Mouse (Mus musculus) cerebellum, postnatal 4 days (tissue): ENCODE data around the gene Pfn3.
"Not testable (repeated sequence)": the region's sequence is repeated elsewhere in the genome, so short reads cannot be mapped to it uniquely, and the experiment has no call there.

ENCODE experiments used
- DNase-seq, 2 experiments: peaks; one replicate each; pipeline ENCODE4 v3.0.0; 2022; ENCODE audit warnings: low spot score in 2 of 2, mixed read lengths in 1 of 2

Pfn3 gene

DNA sequence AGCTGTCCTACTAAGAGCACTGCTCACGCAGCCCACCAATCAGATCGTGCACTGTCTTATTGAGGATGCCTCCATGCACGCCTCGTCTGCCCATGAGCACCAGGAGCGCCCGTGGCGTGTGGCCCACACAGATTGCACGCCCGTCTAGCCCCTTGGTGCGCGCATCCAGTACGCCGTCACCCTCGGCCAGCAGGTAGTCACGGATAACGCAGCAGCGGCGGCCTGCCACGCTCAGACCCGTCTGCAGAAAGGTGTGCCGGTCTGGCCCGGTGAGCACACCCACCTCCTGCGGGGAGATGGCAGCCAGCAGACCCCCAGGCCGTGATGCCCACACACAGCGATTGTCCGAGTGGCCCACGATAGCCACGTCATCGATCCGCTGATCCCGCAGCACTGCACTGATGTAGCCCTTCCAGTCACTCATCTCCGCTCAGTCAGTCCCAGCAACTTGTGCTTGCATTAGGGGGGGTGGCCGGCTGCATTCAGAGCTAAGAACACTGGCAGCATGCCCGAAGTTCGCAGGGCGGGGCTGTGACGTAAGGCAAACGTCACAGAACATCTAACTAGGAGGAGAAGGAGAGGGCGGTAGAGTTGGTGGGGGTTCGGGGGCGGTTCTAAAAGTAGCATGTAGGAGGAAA lies at the start of gene Pfn3:
TSS of gene Pfn3 (minus strand) at position 490 of the 638 bp plus-strand sequence.
- DNase-seq = peak; percentile 28 to 45

DNA sequence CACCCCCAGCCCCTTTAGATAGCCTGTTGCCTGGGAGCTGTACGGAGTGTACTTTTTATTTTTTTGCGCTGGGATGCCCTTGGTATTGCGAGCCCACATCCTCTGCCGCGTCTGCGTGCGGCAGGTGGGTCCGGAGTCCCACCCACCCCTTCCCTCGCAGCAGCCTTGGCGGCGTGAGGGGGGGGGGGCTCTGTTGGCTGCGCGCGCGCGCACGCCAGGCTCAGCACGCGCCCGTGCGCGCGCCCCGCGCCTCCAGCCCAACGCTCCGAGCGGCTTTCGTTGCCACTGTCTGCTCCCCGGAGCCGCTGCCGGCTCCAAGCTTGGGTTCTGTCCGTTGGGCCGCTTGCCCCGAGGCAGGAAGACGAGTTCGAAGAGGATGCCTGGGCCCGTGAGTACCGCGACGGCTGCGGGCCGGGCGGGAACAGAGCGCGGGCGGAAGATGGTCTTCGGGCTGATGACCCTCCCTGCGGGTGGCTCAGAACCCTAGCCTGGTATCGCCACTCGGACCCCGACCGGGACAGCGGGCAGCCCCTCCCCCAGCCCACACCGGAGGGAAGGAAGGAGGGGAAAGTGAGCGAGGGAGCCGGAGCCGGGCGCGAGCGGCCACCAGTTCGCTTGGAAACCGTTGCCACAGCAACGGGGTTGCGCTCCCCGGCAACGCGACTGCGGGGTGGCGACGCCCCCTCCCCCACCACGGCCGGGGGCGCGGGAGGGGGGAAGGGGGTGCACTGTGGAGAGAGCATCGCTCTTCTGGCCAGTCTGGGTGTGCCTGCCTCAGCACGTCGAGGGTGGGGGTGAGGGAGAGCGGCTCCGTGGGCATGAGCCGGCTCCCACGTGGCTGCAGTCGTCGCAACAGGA lies 49.2 kb upstream of the Pfn3 start, which contains the start of gene Prr7:
TSS of gene Prr7 (plus strand) at position 241 of the 858 bp plus-strand sequence.
- DNase-seq = peak; percentile 45 to 71

GRCm38 (mm10) chr13:55463399-55464026 lies 48.5 kb upstream of the Pfn3 start:
- no peak for DNase-seq

DNA sequence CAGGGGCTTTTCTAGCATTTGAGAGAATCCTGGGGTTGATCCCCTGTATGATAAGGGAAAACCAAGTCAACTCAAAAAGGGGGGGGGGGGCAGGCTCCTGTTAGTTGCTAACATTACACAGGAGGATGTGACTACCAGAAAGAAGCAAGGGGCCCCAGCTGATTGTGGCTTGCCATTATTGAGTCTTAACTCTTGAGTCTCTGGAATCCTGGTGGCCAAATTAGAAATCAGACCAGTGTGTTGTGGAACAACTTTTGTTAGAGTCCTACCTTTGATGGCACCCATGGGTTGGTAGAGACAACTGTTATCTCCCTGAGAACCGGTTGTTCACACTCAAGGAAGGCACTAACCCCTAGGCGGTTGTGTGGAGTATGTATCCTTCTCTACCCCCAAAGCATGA lies 47.9 kb upstream of the Pfn3 start:
- DNase-seq = no peak

DNA sequence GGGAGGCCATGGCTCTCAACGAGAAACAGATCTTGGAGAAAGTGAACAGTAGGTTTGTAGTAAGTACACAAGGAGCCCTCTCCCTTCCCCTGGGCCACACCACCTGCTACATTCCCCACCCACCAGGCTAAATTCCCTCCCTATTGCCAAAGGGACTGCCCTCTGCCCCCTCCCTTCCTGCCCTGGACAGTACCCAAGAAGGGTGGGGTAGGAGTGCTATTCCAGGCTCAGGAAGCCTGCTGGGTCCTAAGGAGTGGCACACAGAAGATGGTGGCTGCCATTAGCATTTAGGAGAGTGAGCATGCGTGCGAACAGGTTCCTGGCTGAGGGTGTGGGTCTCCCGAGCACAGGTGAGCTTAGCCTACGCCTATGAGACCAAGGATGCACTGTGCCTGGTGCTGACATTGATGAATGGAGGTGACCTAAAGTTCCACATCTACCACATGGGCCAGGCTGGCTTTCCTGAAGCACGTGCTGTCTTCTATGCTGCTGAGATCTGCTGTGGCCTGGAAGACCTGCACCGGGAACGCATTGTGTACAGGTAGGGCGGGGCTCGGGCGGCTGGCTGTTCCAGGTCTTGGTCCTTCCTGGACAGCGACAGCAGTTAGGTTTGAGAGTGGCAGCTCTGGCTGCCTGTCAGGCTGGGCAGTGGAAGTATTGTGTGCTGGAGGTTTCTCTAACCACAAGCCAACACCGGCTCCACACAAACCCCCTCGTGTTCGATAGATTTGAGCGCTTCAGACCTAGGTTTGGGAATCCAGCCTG lies 36.9 kb upstream of the Pfn3 start:
- DNase-seq = no peak

DNA sequence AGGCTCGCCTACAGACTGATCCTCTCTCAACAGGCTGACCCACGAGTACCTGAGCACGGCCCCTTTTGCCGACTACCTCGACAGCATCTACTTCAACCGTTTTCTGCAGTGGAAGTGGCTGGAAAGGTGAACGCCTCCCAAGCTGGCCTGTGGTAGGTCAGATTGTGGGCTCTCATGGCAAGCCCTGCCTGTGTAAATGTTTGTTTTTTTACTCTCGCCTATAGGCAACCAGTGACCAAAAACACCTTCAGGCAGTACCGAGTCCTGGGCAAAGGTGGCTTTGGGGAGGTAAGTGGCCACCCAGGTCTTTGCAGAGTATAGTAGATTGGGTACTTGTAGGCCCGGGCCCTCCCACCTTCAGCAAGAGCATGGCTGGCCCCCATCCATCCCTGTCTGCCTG lies 36.3 kb upstream of the Pfn3 start:
- no peak for DNase-seq

- peak in 1 of 2 experiments; percentile 73 for DNase-seq
Observed at GRCm38 (mm10) chr13:55450511-55450980, 35.5 kb upstream of the Pfn3 start.

DNA sequence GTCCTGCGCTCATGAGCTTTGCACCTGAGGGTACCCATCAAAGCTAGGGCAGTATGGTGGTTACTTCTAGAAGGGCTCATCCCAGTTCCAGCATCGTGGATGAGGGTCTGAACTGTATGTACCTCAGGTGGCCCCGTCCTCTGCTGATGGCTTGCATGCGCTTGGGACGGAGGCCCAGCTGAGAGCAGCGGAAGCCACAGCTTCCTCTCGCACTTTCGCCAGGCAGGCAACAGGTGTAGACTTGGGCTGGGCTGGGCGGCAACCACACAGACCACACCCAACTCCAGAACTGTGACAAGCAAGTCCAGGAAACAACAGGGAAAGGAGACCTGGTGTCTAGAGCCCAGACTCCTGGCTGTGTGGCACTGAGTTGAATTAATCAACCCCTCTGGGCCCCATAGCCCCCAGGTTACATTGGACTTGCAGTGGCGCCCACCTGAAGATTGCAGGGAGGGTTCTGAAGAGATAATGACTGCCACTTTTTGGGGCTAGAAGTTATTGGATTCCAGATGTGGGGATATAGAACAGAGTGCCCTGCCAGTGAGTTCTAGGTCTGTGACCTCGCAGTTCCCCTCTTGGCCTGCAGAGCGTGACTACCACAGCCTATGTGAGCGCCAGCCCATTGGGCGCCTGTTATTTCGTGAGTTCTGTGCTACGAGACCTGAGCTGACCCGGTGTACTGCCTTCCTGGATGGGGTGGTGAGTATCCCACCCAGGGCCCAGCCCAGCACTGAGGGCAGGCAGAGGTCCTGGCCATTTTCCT lies 34.8 kb upstream of the Pfn3 start:
- DNase-seq = no peak

DNA sequence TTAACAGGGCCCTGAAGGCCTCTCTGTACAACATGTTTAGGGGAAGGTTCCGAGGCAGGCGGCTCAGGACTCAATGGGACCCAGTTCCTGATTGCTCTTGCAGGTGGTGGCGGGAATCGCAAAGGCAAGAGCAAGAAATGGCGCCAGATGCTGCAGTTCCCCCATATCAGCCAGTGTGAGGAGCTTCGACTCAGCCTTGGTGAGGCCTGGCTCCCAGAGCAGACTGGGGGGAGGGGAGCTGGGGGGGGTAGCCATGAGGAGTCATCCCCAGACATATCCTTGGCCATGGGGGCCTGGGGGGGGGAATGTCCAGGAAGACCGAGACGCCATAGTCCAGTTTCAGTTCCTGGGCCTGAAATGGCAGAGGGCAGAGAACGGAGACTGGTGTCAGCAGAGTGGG lies 34.2 kb upstream of the Pfn3 start:
- DNase-seq = no peak

DNA sequence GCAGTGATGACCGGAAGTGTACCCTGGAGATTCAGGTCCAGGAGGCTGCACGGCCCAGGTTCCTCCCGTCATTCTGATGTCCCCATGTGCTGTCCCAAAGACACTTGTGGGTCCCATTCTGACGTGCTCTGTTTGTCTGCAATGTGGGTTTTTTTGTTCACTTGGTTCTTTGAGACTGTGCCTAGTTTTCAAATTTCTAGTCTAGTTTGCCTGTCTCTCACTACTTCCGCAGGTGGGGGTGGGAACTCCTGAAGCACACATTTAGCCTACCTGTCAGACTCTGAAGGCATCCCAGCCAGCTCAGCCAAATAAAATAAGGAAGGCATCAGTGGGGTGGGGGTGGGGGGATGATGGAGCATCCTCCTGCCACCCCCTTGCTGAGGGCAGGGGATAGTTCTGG lies 33.1 kb upstream of the Pfn3 start:
- DNase-seq = no peak

- no peak for DNase-seq
Observed at GRCm38 (mm10) chr13:55447543-55447943, 32.5 kb upstream of the Pfn3 start.

DNA sequence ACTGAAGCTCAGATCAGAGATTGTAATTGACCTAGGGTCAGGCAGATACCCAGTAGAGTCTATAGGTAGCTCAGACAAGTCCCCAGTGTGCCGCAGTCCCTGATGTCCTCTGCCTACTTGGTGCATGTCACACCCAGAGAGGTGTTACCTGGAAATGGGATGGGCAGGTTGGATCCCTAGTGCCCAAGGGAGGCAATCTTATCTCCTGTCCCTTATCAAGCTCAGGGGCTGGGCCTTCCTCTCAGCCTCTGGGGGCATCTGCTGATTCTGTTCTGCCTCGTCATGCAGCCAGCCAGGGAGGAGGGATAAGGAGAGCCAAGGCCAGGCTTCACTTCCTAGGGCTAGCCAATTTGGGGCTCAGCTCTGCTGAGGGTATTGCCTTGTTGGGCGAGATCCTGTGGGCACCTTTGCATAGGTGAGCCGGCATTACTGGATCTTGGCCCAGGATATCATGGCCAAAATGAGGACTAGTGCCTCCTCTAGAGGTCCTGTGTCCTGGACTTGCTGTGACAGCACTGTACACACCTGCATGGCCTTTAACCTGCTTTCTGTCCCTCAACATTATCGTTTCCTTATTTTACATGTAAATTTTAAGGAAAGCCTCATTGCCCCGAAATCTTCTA lies 31.6 kb upstream of the Pfn3 start:
- no peak for DNase-seq

- no peak for DNase-seq
Observed at GRCm38 (mm10) chr13:55445361-55446091, 30.5 kb upstream of the Pfn3 start.

DNA sequence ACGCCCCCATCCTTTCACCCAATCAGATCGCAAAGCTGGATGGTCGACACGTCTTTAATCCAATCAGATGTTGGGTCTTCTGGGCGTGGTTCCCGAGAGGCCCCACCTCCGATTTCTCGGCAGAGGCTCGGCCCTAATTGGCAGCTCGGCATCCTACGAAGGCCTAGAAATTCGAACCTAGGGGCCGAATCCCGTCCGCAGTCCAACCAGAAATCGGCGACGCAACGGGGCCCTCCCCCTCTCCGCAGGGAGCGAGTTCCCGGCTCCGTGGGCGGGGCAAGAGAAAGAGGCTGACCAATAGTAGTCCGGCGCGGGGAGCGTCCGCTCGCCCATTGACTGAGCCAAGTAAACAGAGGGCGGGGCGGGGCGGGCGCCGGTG lies 29.9 kb upstream of the Pfn3 start, which contains the start of gene Grk6:
TSS of gene Grk6 (plus strand) at position 136 of the 379 bp plus-strand sequence.
- DNase-seq = peak; percentile 98 to 99

- DNase-seq = no peak
Observed at GRCm38 (mm10) chr13:55444286-55444936, 29.4 kb upstream of the Pfn3 start.

DNA sequence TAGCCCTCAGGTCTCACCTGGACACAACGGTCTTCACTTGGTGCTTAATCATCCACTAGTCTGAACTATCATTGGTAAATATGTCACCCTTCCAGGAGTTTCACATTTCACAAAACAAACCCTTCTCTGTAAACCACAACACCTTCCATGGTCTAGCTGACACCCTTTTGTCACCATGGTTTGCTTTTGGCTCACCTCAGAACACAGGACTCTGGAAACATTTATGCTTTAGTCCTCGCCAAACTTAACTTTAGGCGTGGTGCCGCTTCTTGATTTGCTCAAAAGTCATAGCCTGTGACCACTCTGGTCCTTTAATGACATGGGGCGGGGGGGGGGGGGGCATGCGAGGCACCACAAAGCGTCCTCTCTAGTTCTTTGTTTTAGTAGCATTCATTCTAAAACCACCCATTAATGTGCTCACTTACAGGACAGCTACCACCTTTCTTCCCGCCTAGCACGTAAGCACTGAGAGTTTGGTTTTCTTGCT lies 28.8 kb upstream of the Pfn3 start:
- DNase-seq = no peak

- DNase-seq = not testable (repeated sequence)
Observed at GRCm38 (mm10) chr13:55437111-55437629, 22.1 kb upstream of the Pfn3 start.

- no peak for DNase-seq
Observed at GRCm38 (mm10) chr13:55431889-55432685, 17.1 kb upstream of the Pfn3 start.
